Mouse (Mus musculus) MN1 (cell line): ENCODE data around the gene Rgs6.
A peak's percentile ranks its signal among the peaks of the same experiment; 100 is the strongest.

ENCODE experiments used
- DNase-seq: peaks from one replicate; pipeline ENCODE4 v3.0.0-alpha.2; 2016; ENCODE audit warnings: low spot score

Rgs6 gene

GRCm38 (mm10) chr12:82757367-82757766 is 169.3 kb downstream of the Rgs6 start:
- no peak for DNase-seq

- DNase-seq = no peak
Observed at GRCm38 (mm10) chr12:82762046-82762445, 174.0 kb downstream of the Rgs6 start.

- DNase-seq = no peak
Observed at GRCm38 (mm10) chr12:82768726-82769125, 180.6 kb downstream of the Rgs6 start.

GRCm38 (mm10) chr12:82772215-82772614 is 184.1 kb downstream of the Rgs6 start:
- DNase-seq = no peak

GRCm38 (mm10) chr12:82774576-82774975 is 186.5 kb downstream of the Rgs6 start:
- no peak for DNase-seq

GRCm38 (mm10) chr12:82776686-82777085 is 188.6 kb downstream of the Rgs6 start:
- no peak for DNase-seq

GRCm38 (mm10) chr12:82780936-82781335 is 192.8 kb downstream of the Rgs6 start:
- no peak for DNase-seq

- DNase-seq = no peak
Observed at GRCm38 (mm10) chr12:82781414-82781813, 193.3 kb downstream of the Rgs6 start.

GRCm38 (mm10) chr12:82792122-82792521 is 204.0 kb downstream of the Rgs6 start:
- DNase-seq = no peak

GRCm38 (mm10) chr12:82799892-82800291 is 211.8 kb downstream of the Rgs6 start:
- DNase-seq = no peak

- DNase-seq = no peak
Observed at GRCm38 (mm10) chr12:82801736-82802135, 213.6 kb downstream of the Rgs6 start.

- DNase-seq = no peak
Observed at GRCm38 (mm10) chr12:82802711-82803110, 214.6 kb downstream of the Rgs6 start.

- no peak for DNase-seq
Observed at GRCm38 (mm10) chr12:82805167-82805566, 217.1 kb downstream of the Rgs6 start.

GRCm38 (mm10) chr12:82810631-82811030 is 222.5 kb downstream of the Rgs6 start:
- DNase-seq = no peak

- peak; percentile 19 for DNase-seq
Observed at GRCm38 (mm10) chr12:82815982-82816381, 227.9 kb downstream of the Rgs6 start.

- no peak for DNase-seq
Observed at GRCm38 (mm10) chr12:82819328-82819727, 231.2 kb downstream of the Rgs6 start.

- no peak for DNase-seq
Observed at GRCm38 (mm10) chr12:82819991-82820390, 231.9 kb downstream of the Rgs6 start.

GRCm38 (mm10) chr12:82822821-82823620 is 234.9 kb downstream of the Rgs6 start:
- DNase-seq = no peak

GRCm38 (mm10) chr12:82830333-82830732 is 242.2 kb downstream of the Rgs6 start:
- no peak for DNase-seq

GRCm38 (mm10) chr12:82838544-82838943 is 250.5 kb downstream of the Rgs6 start:
- DNase-seq = no peak

- DNase-seq = peak; percentile 8
Observed at GRCm38 (mm10) chr12:82841566-82841965, 253.5 kb downstream of the Rgs6 start.

GRCm38 (mm10) chr12:82848304-82848872 is 260.3 kb downstream of the Rgs6 start:
- DNase-seq = no peak

GRCm38 (mm10) chr12:82854902-82855301 is 266.8 kb downstream of the Rgs6 start:
- no peak for DNase-seq
